Comparison of ENCODE assay signal across 12 mouse cellular contexts in the genomic region with DNA sequence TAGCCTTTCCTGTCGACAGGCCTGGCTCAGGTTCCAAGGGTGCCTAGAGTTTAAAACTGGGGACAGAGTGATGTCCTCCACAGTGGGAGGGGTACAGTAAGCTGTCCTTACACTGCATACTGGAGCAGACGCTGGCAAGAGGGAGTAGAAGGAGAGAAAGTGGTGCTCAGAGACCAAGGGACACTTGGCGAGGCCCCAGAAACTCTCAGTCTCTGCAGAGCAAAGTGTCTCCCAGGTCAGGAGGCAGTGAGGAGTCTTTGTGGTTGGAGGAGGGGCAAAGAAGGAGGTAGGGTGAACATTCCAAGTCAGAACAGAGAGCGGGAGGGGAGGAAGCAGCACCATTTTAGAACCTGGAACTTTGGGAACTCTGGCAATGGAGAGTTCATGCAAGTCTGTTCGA.
"Had no signal": no experiment of that assay in that cellular context is flagged by ENCODE, and none has a peak within 500 bp of the region (broad histone marks: within the 10 kb centered on the region; RNA-seq: fewer than 3 reads in every experiment).

No protein-coding gene starts in this region.

- H3K36me3 ChIP-seq: limb, embryonic 15.5 days; liver, embryonic 12.5 days; lung, embryonic 15.5 days; neural tube, embryonic 12.5 days had no signal

- DNase-seq: left cerebral cortex, postnatal 4 days; lung, postnatal 4 days; midbrain, embryonic 14.5 days; thymus, postnatal 4 days had no signal

- H3K4me2 ChIP-seq: limb, embryonic 15.5 days; liver, embryonic 12.5 days; neural tube, embryonic 12.5 days had no signal

- H3K27me3 ChIP-seq: lung, embryonic 15.5 days had no signal

- H3K27ac ChIP-seq: limb, embryonic 15.5 days; liver, embryonic 12.5 days; lung, embryonic 15.5 days; midbrain, embryonic 10.5 days; neural tube, embryonic 12.5 days; stomach, postnatal 0 days had no signal

- H3K9me3 ChIP-seq: limb, embryonic 15.5 days; liver, embryonic 12.5 days; lung, embryonic 15.5 days; midbrain, embryonic 10.5 days; neural tube, embryonic 12.5 days had no signal

- H3K4me1 ChIP-seq: liver, embryonic 12.5 days had no signal

- ATAC-seq: inflammation-experienced regulatory T-cells, adult 6 months; intestine, postnatal 0 days; liver, embryonic 12.5 days had no signal

- H3K4me3 ChIP-seq: limb, embryonic 15.5 days; liver, embryonic 12.5 days; midbrain, embryonic 10.5 days; neural tube, embryonic 12.5 days had no signal

- H3K9ac ChIP-seq: limb, embryonic 15.5 days; liver, embryonic 12.5 days; lung, embryonic 15.5 days; neural tube, embryonic 12.5 days had no signal
